29 mouse cellular contexts compared by ENCODE assay signal in the genomic region with DNA sequence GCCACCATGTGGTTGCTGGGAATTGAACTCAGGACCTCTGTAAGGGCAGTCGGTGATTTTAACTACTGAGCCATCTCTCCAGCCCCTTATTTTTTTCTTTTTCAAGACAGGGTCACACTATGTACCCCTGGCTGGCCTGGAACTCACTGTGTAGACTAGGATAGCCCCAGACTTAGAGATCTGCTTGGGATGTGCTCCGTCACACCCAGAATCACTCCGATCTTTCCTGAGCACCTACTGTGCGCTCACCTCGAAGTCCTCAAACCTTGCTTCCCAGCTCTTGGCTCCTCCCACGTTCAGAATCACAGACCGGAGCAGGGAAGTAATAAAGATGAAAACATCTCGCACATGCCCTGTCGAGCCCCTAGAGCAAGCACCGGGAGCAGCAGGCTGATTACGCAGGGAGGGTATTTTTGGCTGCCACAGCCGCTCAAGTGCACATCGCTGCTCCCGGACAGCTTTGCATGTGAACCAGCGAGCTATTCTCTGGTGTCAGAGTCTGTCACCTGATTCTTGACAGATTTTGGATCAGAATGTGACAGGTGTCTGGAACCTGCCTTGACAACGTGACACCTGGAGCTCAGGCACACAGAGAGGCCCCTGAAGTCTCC. TPM values are rescaled to one million over a fixed set of nuclear protein-coding genes. Genes with fewer than 3 reads are reported as not detected.
DNase-seq lines count a peak whose midpoint lies in the region; ATAC-seq and TF ChIP-seq lines count a peak whose summit lies in the region.
"Had no signal": no experiment of that assay in that cellular context is flagged by ENCODE, and none has a peak within 500 bp of the region (broad histone marks: within the 10 kb centered on the region; RNA-seq: fewer than 3 reads in every experiment).

No protein-coding gene starts in this region.

- ATAC-seq in heart, embryonic 15.5 days (replicated peaks; ENCODE audit: insufficient number of reproducible peaks, insufficient read depth, low FRiP score, low read depth), result no peak
- ATAC-seq: CD4-positive, CD25-positive, alpha-beta regulatory T cell, adult 4 months; forebrain, embryonic 15.5 days; inflammation-experienced regulatory T-cells, adult 6 months had no signal

- no peaks in the 10 kb centered on the region for H3K36me3 ChIP-seq in heart, embryonic 15.5 days
- H3K36me3 ChIP-seq in MEL (ENCODE audit: control insufficient read depth in 1 of 2, insufficient read depth in 2 of 2, low read length in 2 of 2), result no peaks in the 10 kb centered on the region
- H3K36me3 ChIP-seq: forebrain, embryonic 15.5 days; liver, embryonic 15.5 days had no signal

- no peak for TF ChIP-seq EP300 in MEL (IDR thresholded peaks at IDR 0.05; ENCODE audit: low read depth in 1 of 2, low read length in 2 of 2)

- no peaks in the 10 kb centered on the region for H3K79me2 ChIP-seq in MEL (ENCODE audit: control insufficient read depth, insufficient read depth, low read length, poor library complexity)

- peak; percentile 84 for DNase-seq in heart, adult 11 months
- no peak for DNase-seq in heart, postnatal 25 days (ENCODE audit: low spot score)
- DNase-seq in heart, adult 9 months (ENCODE audit: low spot score in 2 of 2), result no peak
- no peak for DNase-seq in MEL (ENCODE audit: low read depth, low spot score)
- DNase-seq in brain, embryonic 14.5 days (ENCODE audit: low read depth), result peak; percentile 17
- DNase-seq in adrenal gland, postnatal 14 days, result no peak
- DNase-seq: adrenal gland, postnatal 10 days; embryo, embryonic 11 days; gastrocnemius, adult 2 months; gastrocnemius, postnatal 36 days; kidney, adult 11 months; kidney, postnatal 25 days; liver; lung, embryonic 14.5 days; lung, postnatal 14 days; midbrain, embryonic 14.5 days; right cerebral cortex, adult 18-20 months; spleen, adult 18-20 months; thymus, adult 2 months; thymus, postnatal 36 days had no signal

- 0 out of 2 replicates have a peak overlapping the region, but pooled peaks have one; percentile 34 for H3K27ac ChIP-seq in heart, embryonic 15.5 days
- H3K27ac ChIP-seq in MEL (ENCODE audit: control insufficient read depth, low read depth, low read length), result no peak overlapping the region
- H3K27ac ChIP-seq: embryonic facial prominence, embryonic 12.5 days; forebrain, embryonic 15.5 days; gastrocnemius, adult 2 months; hindbrain, embryonic 15.5 days; liver, embryonic 15.5 days had no signal

- H3K9ac ChIP-seq in heart, embryonic 15.5 days, result no peak overlapping the region
- H3K9ac ChIP-seq in MEL (ENCODE audit: control insufficient read depth, low read depth, low read length, poor library complexity, severe bottlenecking), result no peak overlapping the region
- H3K9ac ChIP-seq: embryonic facial prominence, embryonic 12.5 days; forebrain, embryonic 15.5 days; hindbrain, embryonic 15.5 days; kidney, embryonic 15.5 days; liver, embryonic 15.5 days; lung, embryonic 14.5 days had no signal

- peaks cover 14% of the 10 kb centered on the region for H3K4me1 ChIP-seq in heart, embryonic 15.5 days (replicated peaks)
- H3K4me1 ChIP-seq in MEL (ENCODE audit: control insufficient read depth in 1 of 2, insufficient read depth in 2 of 2, low read length in 2 of 2), result no peaks in the 10 kb centered on the region
- H3K4me1 ChIP-seq: liver, embryonic 15.5 days had no signal

- no peaks in the 10 kb centered on the region for H3K9me3 ChIP-seq in heart, embryonic 15.5 days (replicated peaks)
- no peaks in the 10 kb centered on the region for H3K9me3 ChIP-seq in MEL (replicated peaks; ENCODE audit: insufficient read depth, low read length)
- H3K9me3 ChIP-seq: embryonic facial prominence, embryonic 12.5 days; forebrain, embryonic 15.5 days; hindbrain, embryonic 10.5 days; hindbrain, embryonic 15.5 days; kidney, embryonic 15.5 days; liver, embryonic 15.5 days had no signal

- no peak overlapping the region for H3K4me3 ChIP-seq in heart, embryonic 15.5 days
- no peak overlapping the region for H3K4me3 ChIP-seq in MEL (ENCODE audit: control insufficient read depth in 1 of 2, insufficient read depth in 1 of 2, low read depth in 2 of 2, low read length in 2 of 2)
- H3K4me3 ChIP-seq: embryonic facial prominence, embryonic 12.5 days; forebrain, embryonic 15.5 days; gastrocnemius, adult 2 months; hindbrain, embryonic 10.5 days; hindbrain, embryonic 15.5 days; kidney, embryonic 15.5 days; liver, embryonic 15.5 days had no signal

- whole genome bisulfite sequencing in heart, embryonic 15.5 days, result 48% methylated on average over 16 of the region's 16 CpGs

- no peak for TF ChIP-seq RAD21 in MEL (IDR thresholded peaks at IDR 0.05; ENCODE audit: low read depth, low read length)

- H3K4me2 ChIP-seq in heart, embryonic 15.5 days, result peak overlapping the region; percentile 42; the same call in 1 of the 2 replicates
- H3K4me2 ChIP-seq: embryonic facial prominence, embryonic 12.5 days; forebrain, embryonic 15.5 days; hindbrain, embryonic 15.5 days; kidney, embryonic 15.5 days; liver, embryonic 15.5 days; lung, embryonic 14.5 days had no signal

- H3K27me3 ChIP-seq in heart, embryonic 15.5 days, result peaks cover 17% of the 10 kb centered on the region
- no peaks in the 10 kb centered on the region for H3K27me3 ChIP-seq in MEL (ENCODE audit: control insufficient read depth in 1 of 2, insufficient read depth in 2 of 2, low read length in 2 of 2)
- H3K27me3 ChIP-seq: embryonic facial prominence, embryonic 12.5 days; hindbrain, embryonic 15.5 days; kidney, embryonic 15.5 days; liver, embryonic 15.5 days had no signal

- no peak for TF ChIP-seq CTCF in MEL (IDR thresholded peaks at IDR 0.05 in 2 of 3, conservative IDR thresholded peaks at IDR 0.05 in 1 of 3; ENCODE audit: control insufficient read depth in 1 of 3, insufficient read depth in 1 of 3, low read depth in 2 of 3, low read length in 3 of 3, poor library complexity in 1 of 3, severe bottlenecking in 1 of 3)
- TF ChIP-seq CTCF in brain, embryonic 14.5 days (IDR thresholded peaks at IDR 0.05; ENCODE audit: borderline replicate concordance, extremely low read depth, insufficient read depth, insufficient read length), result no peak

- intact Hi-C loops in heart, postnatal 25 days (cut with DNase I), result no loop called here

- TF ChIP-seq POLR2A in MEL (IDR thresholded peaks at IDR 0.05; ENCODE audit: control insufficient read depth in 1 of 2, insufficient read depth in 1 of 2, low read depth in 1 of 2, low read length in 2 of 2, poor library complexity in 1 of 2), result no peak
- TF ChIP-seq POLR2A in brain, embryonic 14.5 days (IDR thresholded peaks at IDR 0.05; ENCODE audit: borderline replicate concordance, extremely low read depth, insufficient read depth, insufficient read length, poor library complexity, severe bottlenecking), result no peak

TF ChIP-seq in MEL, 35 proteins besides CTCF, POLR2A, EP300 and RAD21:
- TF ChIP-seq ZC3H11A (IDR thresholded peaks at IDR 0.05; ENCODE audit: low read depth, low read length), result no peak
- TF ChIP-seq GATA1 (IDR thresholded peaks at IDR 0.05; ENCODE audit: low read depth, low read length), result no peak
- TF ChIP-seq ZKSCAN1 (IDR thresholded peaks at IDR 0.05; ENCODE audit: low read depth, low read length), result peak; percentile 86

RNA-seq across cellular contexts. Expression of a gene that starts 13.0 kb away (rescaled TPM):
- total RNA-seq in heart, postnatal 25 days (2021), result 1 to 10 TPM; 9.2 to 9.7 TPM
- polyA plus RNA-seq in heart, embryonic 15.5 days (2015; fragmentation: Nextera tagmentation; extraction: Ambion mirVana), result 13.6 and 20.5 TPM in 2 replicates
- 26.3 and 33.5 TPM in 2 replicates for total RNA-seq in MEL (2012; rRNA removed)
- polyA plus RNA-seq in MEL (2012; ENCODE audit: insufficient read depth in 1 of 2, insufficient read length in 2 of 2, low read depth in 1 of 2, low replicate concordance in 2 of 2, missing spikeins in 1 of 2), result 10 to 100 TPM in 1 of 2 experiments, not detected in 1; 37.7 TPM
- polyA plus RNA-seq in brain, embryonic 14.5 days (2012; rRNA removed), result 63.8 and 67.6 TPM in 2 replicates
- total RNA-seq in adrenal gland, postnatal 14 days (2021), result 22.0 and 23.2 TPM in 2 replicates

RNA-seq across cellular contexts. Expression of a gene that starts 13.2 kb away (rescaled TPM):
- total RNA-seq in heart, postnatal 25 days (2021), result 10 to 100 TPM; 15.8 to 17.0 TPM
- polyA plus RNA-seq in heart, embryonic 15.5 days (2015; fragmentation: Nextera tagmentation; extraction: Ambion mirVana), result 19.7 and 24.3 TPM in 2 replicates
- 9.5 and 10.4 TPM in 2 replicates for total RNA-seq in MEL (2012; rRNA removed)
- polyA plus RNA-seq in MEL (2012; ENCODE audit: insufficient read depth in 1 of 2, insufficient read length in 2 of 2, low read depth in 1 of 2, low replicate concordance in 2 of 2, missing spikeins in 1 of 2), result 10 to 100 TPM in 1 of 2 experiments, not detected in 1; 21.0 TPM
- 26.2 and 28.3 TPM in 2 replicates for polyA plus RNA-seq in brain, embryonic 14.5 days (2012; rRNA removed)
- 14.6 and 18.0 TPM in 2 replicates for total RNA-seq in adrenal gland, postnatal 14 days (2021)

Comparison
In these comparisons a context has a peak if more than half of its experiments do, and no peak if none do; other contexts are left out.
1. DNase-seq: peak in heart, adult 11 months (single experiment) and brain, embryonic 14.5 days (single experiment); none in heart, postnatal 25 days (single experiment), heart, adult 9 months (0 of 2), MEL (single experiment) and adrenal gland, postnatal 14 days (single experiment).